15 mouse cellular contexts compared by ENCODE assay signal in the genomic region with DNA sequence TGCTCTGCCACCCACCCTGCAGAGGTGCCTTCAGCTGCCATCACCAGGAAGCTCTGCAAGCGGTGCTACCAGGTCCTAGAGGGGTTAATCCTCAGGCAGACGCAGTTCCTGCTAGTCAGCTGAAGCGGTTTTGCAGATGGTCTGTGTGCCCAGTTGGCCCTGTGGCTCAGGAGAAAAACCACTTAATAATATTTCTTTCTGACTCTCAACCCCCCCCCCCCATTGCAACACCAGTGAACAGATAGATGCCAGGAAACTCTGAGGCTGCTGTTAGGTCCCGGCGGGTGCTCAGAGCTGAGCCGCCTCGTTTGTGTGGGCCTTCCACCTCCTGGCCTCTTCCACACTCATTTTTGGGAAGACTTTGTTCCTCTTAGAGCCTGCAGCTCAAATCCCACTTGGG.
DNase-seq lines count a peak whose midpoint lies in the region; ATAC-seq and TF ChIP-seq lines count a peak whose summit lies in the region.
"Had no signal": no experiment of that assay in that cellular context is flagged by ENCODE, and none has a peak within 500 bp of the region (broad histone marks: within the 10 kb centered on the region; RNA-seq: fewer than 3 reads in every experiment).

No protein-coding gene starts in this region.

- peak overlapping the region; percentile 75 for H3K27ac ChIP-seq in heart, embryonic 10.5 days
- H3K27ac ChIP-seq: embryonic facial prominence, embryonic 13.5 days; midbrain, embryonic 10.5 days had no signal

- no peak overlapping the region for H3K4me2 ChIP-seq in myocyte (ENCODE audit: low read depth)
- H3K4me2 ChIP-seq: embryonic facial prominence, embryonic 13.5 days had no signal

- H3K9me3 ChIP-seq in heart, embryonic 10.5 days: no peaks in the 10 kb centered on the region
- H3K9me3 ChIP-seq: embryonic facial prominence, embryonic 13.5 days; midbrain, embryonic 10.5 days had no signal

- intact Hi-C loops in left cerebral cortex, postnatal 14 days (cut with DNase I): no loop called here

- peak; percentile 75 for ATAC-seq in common myeloid progenitor, adult 5-6 weeks (replicated peaks; ENCODE audit: low read depth, poor library complexity, severe bottlenecking)
- ATAC-seq in granulocyte monocyte progenitor cell, adult 5-6 weeks (replicated peaks; ENCODE audit: poor library complexity, severe bottlenecking): peak; percentile 70
- ATAC-seq: Patski had no signal

- H3ac ChIP-seq in myocyte (ENCODE audit: control insufficient read depth, insufficient read length): no peak overlapping the region

- WGBS in heart, embryonic 10.5 days: 87% methylated on average over 7 of the region's 7 CpGs

- H3K79me2 ChIP-seq in myocyte (ENCODE audit: control insufficient read depth, insufficient read depth): no peaks in the 10 kb centered on the region

- H3K4me1 ChIP-seq in heart, embryonic 10.5 days: peaks cover 92% of the 10 kb centered on the region

- 0 out of 2 replicates have a peak, but pooled peaks cover 8% of the 10 kb centered on the region for H3K27me3 ChIP-seq in heart, embryonic 10.5 days (ENCODE audit: insufficient read depth, poor library complexity, severe bottlenecking)
- H3K27me3 ChIP-seq in myocyte (ENCODE audit: control insufficient read depth, insufficient read depth, insufficient read length): no peaks in the 10 kb centered on the region
- H3K27me3 ChIP-seq: embryonic facial prominence, embryonic 13.5 days; Patski had no signal

- no peaks in the 10 kb centered on the region for H3K36me3 ChIP-seq in heart, embryonic 10.5 days
- no peaks in the 10 kb centered on the region for H3K36me3 ChIP-seq in myocyte (ENCODE audit: control insufficient read depth, insufficient read depth)
- H3K36me3 ChIP-seq: embryonic facial prominence, embryonic 13.5 days; midbrain, embryonic 10.5 days had no signal

- no peak for TF ChIP-seq POLR2A in myocyte (IDR thresholded peaks at IDR 0.05; ENCODE audit: insufficient read length, low read depth)

- no peak overlapping the region for H3K4me3 ChIP-seq in heart, embryonic 10.5 days
- no peak overlapping the region for H3K4me3 ChIP-seq in myocyte
- H3K4me3 ChIP-seq: embryonic facial prominence, embryonic 13.5 days; midbrain, embryonic 10.5 days had no signal

- no peak for DNase-seq in heart, embryonic 10.5 days (ENCODE audit: low spot score)
- DNase-seq in heart, postnatal 4 days: no peak
- no peak for DNase-seq in cerebellum, adult 11 months
- DNase-seq in left cerebral cortex, postnatal 14 days (ENCODE audit: low spot score in 2 of 2): no peak
- DNase-seq: adrenal gland, postnatal 25 days; cerebellum, adult 9-10 months; heart, postnatal 36 days; kidney, adult 11 months; lung, adult 18-20 months had no signal

TF ChIP-seq in myocyte, 11 proteins besides CTCF, POLR2A, EP300 and RAD21:
- TF ChIP-seq MYOD1 (IDR thresholded peaks at IDR 0.05; ENCODE audit: control insufficient read depth in 1 of 3, insufficient read length in 2 of 3, low read depth in 2 of 3): peak in 2 of 3 experiments; percentile 34 to 52
- TF ChIP-seq CEBPB (IDR thresholded peaks at IDR 0.05; ENCODE audit: insufficient read depth, poor library complexity, severe bottlenecking): no peak
- TF ChIP-seq MYOG (IDR thresholded peaks at IDR 0.05; ENCODE audit: control insufficient read depth in 1 of 3, insufficient read depth in 1 of 3, insufficient read length in 2 of 3, low read depth in 2 of 3): peak in 1 of 3 experiments; percentile 69
- TF ChIP-seq POLR2AphosphoS2 (IDR thresholded peaks at IDR 0.05; ENCODE audit: insufficient read length, low read depth): no peak
TF ChIP-seq in myocyte: peak in this region for 2.
